Mouse (Mus musculus) thymus, adult 2 months (tissue): ENCODE measurements at regions not wholly inside any gene's neighbourhood (a gene's known extent, or its start where the extent isn't known, plus 50 kb on each side); places are given as distances from the start of the nearest gene placed in this dataset.

Experiments
- DNase-seq: peaks from one replicate; pipeline ENCODE4 v3.0.0; 2021
- H3K27ac ChIP-seq: fragments of 200-500 bp; 2 replicates; pipeline ENCODE4 v1.5.1; 2012; ENCODE audit warnings: low read length, control low read depth; ENCODE audit not compliant: control insufficient read depth, insufficient read depth
- H3K27me3 ChIP-seq: fragments of 200-500 bp; 2 replicates; pipeline ENCODE4 v1.6.1; 2012; ENCODE audit warnings: mild to moderate bottlenecking, low read length, moderate library complexity, mixed read lengths; ENCODE audit not compliant: control insufficient read depth, insufficient read depth
- H3K36me3 ChIP-seq: fragments of 200-500 bp; 2 replicates; pipeline ENCODE4 v1.6.1; 2012; ENCODE audit warnings: mild to moderate bottlenecking, low read length, moderate library complexity; ENCODE audit not compliant: control insufficient read depth, insufficient read depth
- H3K4me1 ChIP-seq: fragments of 200-500 bp; replicated peaks from 2 replicates; pipeline ENCODE4 v1.6.1; 2012; ENCODE audit warnings: low read length; ENCODE audit not compliant: control insufficient read depth, insufficient read depth
- H3K4me3 ChIP-seq: fragments of 200-500 bp; 2 replicates; pipeline ENCODE4 v1.5.1; 2012; ENCODE audit warnings: mild to moderate bottlenecking, low read length, control low read depth, moderate library complexity; ENCODE audit not compliant: control insufficient read depth, insufficient read depth
- CTCF ChIP-seq: fragments of 200-500 bp; IDR thresholded peaks from 2 replicates; pipeline ENCODE4 v1.5.1; 2012; ENCODE audit warnings: mild to moderate bottlenecking, control low read depth, low read length, moderate library complexity, borderline replicate concordance; ENCODE audit not compliant: control insufficient read depth, poor library complexity, insufficient read depth; ENCODE audit errors: extremely low read depth
- POLR2A ChIP-seq: fragments of 200-500 bp; IDR thresholded peaks from 2 replicates; pipeline ENCODE4 v1.6.1; 2012; ENCODE audit warnings: mild to moderate bottlenecking, low read length, control low read depth, moderate library complexity; ENCODE audit not compliant: control insufficient read depth, poor library complexity, insufficient read depth; ENCODE audit errors: extremely low read depth
- whole genome bisulfite sequencing: fragments of 180-500 bp; shearing (Covaris S2); methylation state at CpG from one replicate; pipeline ENCODE4 v1.1.7; 2018; 5-methylcytosine and 5-hydroxymethylcytosine counted together

DNA sequence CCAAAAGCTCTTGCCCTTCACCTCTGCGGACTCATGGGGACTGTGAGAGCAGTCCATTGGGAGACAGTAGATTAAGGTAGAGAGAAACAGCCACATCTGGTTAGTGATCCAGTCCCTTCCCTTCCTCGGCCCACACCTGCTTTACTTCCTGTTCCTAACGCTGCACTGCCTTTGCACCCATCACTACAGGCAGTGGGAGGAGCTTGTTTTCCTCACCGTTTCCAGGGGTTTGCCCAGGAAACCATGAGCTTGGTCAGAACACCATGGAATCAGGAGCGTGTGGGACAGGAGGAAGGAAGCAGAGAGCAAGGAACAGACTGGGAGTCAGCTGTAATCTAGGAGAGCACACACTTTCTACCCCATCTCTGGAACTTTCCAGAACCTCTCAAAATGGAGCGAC lies 176.2 kb upstream of the Dapk1 start:
- Histone ChIP-seq H3K27ac (no peak overlapping the region), H3K36me3 (no peaks in the 10 kb centered on the region), H3K4me1 (no peaks in the 10 kb centered on the region), H3K4me3 (no peak overlapping the region), H3K27me3 (no peaks in the 10 kb centered on the region)
- TF ChIP-seq POLR2A (no peak), CTCF (no peak)
- DNase-seq, result no peak
- WGBS, result 73% methylated on average over 6 of the region's 6 CpGs

DNA sequence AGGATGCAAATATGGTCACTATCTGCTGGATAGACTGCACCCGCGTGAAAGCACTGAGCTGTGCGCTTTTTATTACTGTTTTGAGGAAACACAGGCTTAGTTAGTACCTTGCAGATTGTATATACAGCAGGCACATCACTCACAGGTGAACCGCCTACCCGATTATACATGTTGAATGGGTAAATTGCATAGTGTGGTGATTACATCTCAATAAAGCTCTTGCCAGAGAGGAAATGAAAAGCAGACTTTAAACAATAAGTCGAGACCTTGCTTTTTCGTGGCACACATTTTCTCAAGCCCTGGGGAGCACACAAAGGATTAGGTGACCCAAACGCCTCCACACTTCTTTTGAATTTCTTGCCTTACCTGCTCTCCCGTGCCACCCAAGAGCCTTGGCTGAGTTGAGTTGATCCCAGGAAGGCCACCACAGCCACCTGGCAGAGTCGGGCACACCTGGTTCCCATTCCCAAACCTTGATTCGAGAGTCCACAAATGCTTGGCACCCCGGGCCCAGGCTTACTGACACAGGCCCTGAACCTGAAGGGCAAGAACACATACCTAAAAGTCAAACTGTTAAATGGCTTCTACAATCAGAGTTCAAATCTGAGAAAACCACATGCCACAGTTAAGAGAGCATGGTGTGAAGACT lies 175.4 kb upstream of the Dapk1 start:
- TF ChIP-seq POLR2A, result no peak
- TF ChIP-seq CTCF, result no peak
- H3K27ac ChIP-seq, result no peak overlapping the region
- no peak overlapping the region for H3K4me3 ChIP-seq
- WGBS, result 94% methylated on average over 12 of the region's 12 CpGs
- H3K4me1 ChIP-seq, result no peaks in the 10 kb centered on the region
- no peaks in the 10 kb centered on the region for H3K36me3 ChIP-seq
- DNase-seq, result no peak
- no peaks in the 10 kb centered on the region for H3K27me3 ChIP-seq

DNA sequence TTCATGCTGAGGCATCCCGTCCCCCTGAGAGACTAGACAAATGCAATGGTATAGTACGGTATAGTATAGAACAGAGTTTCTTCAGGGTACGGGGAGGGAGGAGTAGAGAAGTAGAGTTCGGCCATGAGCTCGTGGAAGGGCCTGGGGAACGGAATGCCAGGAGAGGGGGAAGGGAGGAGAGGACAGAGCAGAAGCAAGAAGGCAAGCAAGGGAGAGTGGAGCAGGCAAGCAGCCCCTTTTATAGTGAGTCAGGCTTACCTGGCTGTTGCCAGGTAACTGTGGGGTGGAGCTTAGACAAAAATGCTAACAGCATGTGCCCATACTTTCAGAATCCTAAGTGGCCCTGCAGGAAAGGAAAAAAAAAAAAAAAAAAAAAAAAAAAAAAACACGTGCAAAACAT lies 174.7 kb upstream of the Dapk1 start:
- H3K4me3 ChIP-seq, result no peak overlapping the region
- H3K27me3 ChIP-seq, result no peaks in the 10 kb centered on the region
- no peaks in the 10 kb centered on the region for H3K36me3 ChIP-seq
- DNase-seq, result no peak
- no peak overlapping the region for H3K27ac ChIP-seq
- WGBS, result 79% methylated on average over 7 of the region's 7 CpGs
- TF ChIP-seq POLR2A (no peak), CTCF (no peak)
- H3K4me1 ChIP-seq, result no peaks in the 10 kb centered on the region

DNA sequence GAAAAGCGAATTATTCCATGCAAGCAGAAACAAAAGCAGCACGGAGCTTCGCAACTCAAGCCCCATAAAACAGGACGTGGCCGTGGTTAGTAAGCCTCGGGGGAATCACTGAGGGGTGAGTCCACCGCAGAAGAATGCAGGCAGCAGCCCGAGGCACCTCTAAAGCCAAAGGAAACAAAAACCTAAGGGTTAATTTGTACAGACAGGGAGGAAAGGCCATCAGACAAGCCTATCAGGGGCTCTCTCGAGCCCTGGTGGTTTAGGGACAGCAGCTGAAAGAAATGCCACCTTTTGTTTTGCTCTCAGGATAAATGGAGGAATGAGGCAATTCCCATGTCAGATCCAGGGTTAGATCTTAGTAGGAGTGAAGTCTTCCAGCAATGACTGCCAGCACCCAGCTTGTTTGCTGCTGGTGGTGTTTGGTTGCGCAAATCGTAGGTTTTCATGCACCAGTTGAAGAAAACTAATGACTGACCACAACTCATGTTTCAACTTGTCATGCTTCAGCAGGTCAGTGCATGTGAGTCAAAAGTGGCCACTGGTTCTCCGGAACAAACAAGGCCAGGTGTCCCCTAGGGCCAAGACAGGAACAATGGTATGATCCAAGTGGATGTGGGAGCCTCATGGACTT lies 173.9 kb upstream of the Dapk1 start:
- H3K4me3 ChIP-seq, result no peak overlapping the region
- TF ChIP-seq POLR2A (no peak), CTCF (no peak)
- H3K4me1 ChIP-seq, result no peaks in the 10 kb centered on the region
- DNase-seq, result no peak
- H3K27ac ChIP-seq, result no peak overlapping the region
- H3K27me3 ChIP-seq, result no peaks in the 10 kb centered on the region
- 30% methylated on average over 12 of the region's 12 CpGs for WGBS
- H3K36me3 ChIP-seq, result no peaks in the 10 kb centered on the region

DNA sequence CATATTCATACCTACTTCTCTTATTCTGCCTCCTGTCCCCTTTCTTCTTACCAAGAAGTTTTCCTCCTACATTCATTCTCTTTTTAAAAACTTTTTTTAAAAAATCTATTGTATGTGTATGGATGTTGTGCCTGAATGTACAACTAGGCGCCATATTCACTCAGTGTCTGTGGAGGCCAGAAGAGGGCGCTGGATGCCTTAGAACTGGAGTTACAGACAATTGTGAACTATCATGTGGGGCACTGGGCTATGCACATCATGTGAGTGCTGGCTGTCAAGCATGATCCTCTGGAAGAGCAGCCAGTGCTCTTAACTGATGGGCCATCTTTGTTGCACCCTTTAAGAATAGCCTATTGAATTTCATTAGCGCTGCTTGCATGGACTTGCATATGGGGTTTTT lies 172.6 kb upstream of the Dapk1 start:
- Histone ChIP-seq H3K27ac (no peak overlapping the region), H3K36me3 (no peaks in the 10 kb centered on the region), H3K4me3 (no peak overlapping the region), H3K27me3 (no peaks in the 10 kb centered on the region), H3K4me1 (no peaks in the 10 kb centered on the region)
- DNase-seq, result no peak
- WGBS, result 79% methylated on average over 3 of the region's 3 CpGs
- no peak for TF ChIP-seq POLR2A
- no peak for TF ChIP-seq CTCF

GRCm38 (mm10) chr13:60431412-60431811 lies 170.3 kb upstream of the Dapk1 start:
- DNase-seq, result no peak
- TF ChIP-seq CTCF (no peak), POLR2A (no peak)
- H3K4me1 ChIP-seq, result no peaks in the 10 kb centered on the region
- no peaks in the 10 kb centered on the region for H3K36me3 ChIP-seq
- 92% methylated on average over 8 of the region's 8 CpGs for WGBS
- no peak overlapping the region for H3K27ac ChIP-seq
- no peak overlapping the region for H3K4me3 ChIP-seq
- H3K27me3 ChIP-seq, result no peaks in the 10 kb centered on the region
